Mouse (Mus musculus): ENCODE data around the gene Scaper.

Scaper gene

GRCm38 (mm10) chr9:55540888-55541287 lies 397.0 kb downstream of the Scaper start:
- in situ Hi-C loops (cut with MboI, MseI) = no loop called here

- in situ Hi-C loops (cut with MboI, MseI) = no loop called here
Measured at GRCm38 (mm10) chr9:55540391-55540770, 397.5 kb downstream of the Scaper start.

- in situ Hi-C loops (cut with MboI, MseI) = no loop called here
Measured at GRCm38 (mm10) chr9:55539661-55540390, 398.1 kb downstream of the Scaper start.

- in situ Hi-C loops (cut with MboI, MseI) = no loop called here
Measured at GRCm38 (mm10) chr9:55539006-55539405, 398.9 kb downstream of the Scaper start.

GRCm38 (mm10) chr9:55538377-55538776 lies 399.5 kb downstream of the Scaper start, which contains the start of gene Isl2:
Isl2 (plus strand) TSS chr9:55538672.
- in situ Hi-C loops (cut with MboI, MseI) = no loop called here

GRCm38 (mm10) chr9:55535907-55536306 lies 402.0 kb downstream of the Scaper start:
- in situ Hi-C loops (cut with MboI, MseI) = no loop called here

- in situ Hi-C loops (cut with MboI, MseI) = loop anchor here (5.0 kb wide), 1 partner anchor 93 kb away; no protein-coding TSS in a partner anchor
Measured at GRCm38 (mm10) chr9:55525716-55526115, 412.2 kb downstream of the Scaper start.

- in situ Hi-C loops (cut with MboI, MseI) = no loop called here
Measured at GRCm38 (mm10) chr9:55512027-55512543, 425.8 kb downstream of the Scaper start, which contains the start of gene Etfa. Etfa (minus strand) TSS chr9:55512243.

GRCm38 (mm10) chr9:55511521-55511993 lies 426.4 kb downstream of the Scaper start:
- in situ Hi-C loops (cut with MboI, MseI) = no loop called here

- in situ Hi-C loops (cut with MboI, MseI) = no loop called here
Measured at GRCm38 (mm10) chr9:55510651-55511235, 427.2 kb downstream of the Scaper start.

- in situ Hi-C loops (cut with MboI, MseI) = no loop called here
Measured at GRCm38 (mm10) chr9:55509731-55510130, 428.2 kb downstream of the Scaper start.

- in situ Hi-C loops (cut with MboI, MseI) = no loop called here
Measured at GRCm38 (mm10) chr9:55508701-55509100, 429.2 kb downstream of the Scaper start.

- in situ Hi-C loops (cut with MboI, MseI) = no loop called here
Measured at GRCm38 (mm10) chr9:55507922-55508321, 430.0 kb downstream of the Scaper start.
